Mouse (Mus musculus): ENCODE measurements around the gene Crat.

DNA sequence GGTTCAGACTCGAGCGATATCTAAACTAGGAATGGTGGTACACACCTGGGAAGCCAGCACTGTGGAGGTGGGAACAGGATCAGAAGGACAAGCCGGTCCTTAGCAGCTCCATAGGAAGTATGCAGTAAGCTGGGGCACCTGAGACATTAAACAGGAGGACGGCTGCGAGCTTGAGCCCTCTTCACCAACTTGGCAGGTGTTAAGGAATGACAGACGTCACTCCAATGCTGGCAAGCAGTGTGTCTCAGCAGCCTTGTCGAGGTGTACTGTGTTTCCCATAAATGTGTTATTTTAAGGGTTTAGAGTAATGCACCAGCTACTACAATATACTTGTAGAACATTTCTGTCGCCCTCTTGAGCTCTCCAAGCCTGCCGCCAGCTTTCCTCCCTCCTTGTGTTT is 28.7 kb downstream of the Crat start:
- TF ChIP-seq CTCF (IDR thresholded peaks at IDR 0.05; ENCODE audit: low read depth, low read length) (no peak), POLR2A (IDR thresholded peaks at IDR 0.05; ENCODE audit: extremely low read depth, insufficient read depth, low read length) (no peak)
